Mouse (Mus musculus) bone marrow, adult 2 months (tissue): ENCODE measurements around the gene Ap2b1.

Source experiments
- CTCF ChIP-seq: fragments of 200-500 bp; IDR thresholded peaks from 2 replicates; pipeline ENCODE4 v1.5.1; 2011; ENCODE audit warnings: low read length, control low read depth; ENCODE audit not compliant: control insufficient read depth, insufficient read depth
- POLR2A ChIP-seq: fragments of 200-500 bp; IDR thresholded peaks from 2 replicates; pipeline ENCODE4 v1.6.1; 2011; ENCODE audit warnings: low read depth, mild to moderate bottlenecking, control low read depth, low read length, borderline replicate concordance; ENCODE audit not compliant: control insufficient read depth

- no peak for TF ChIP-seq CTCF
- no peak for TF ChIP-seq POLR2A
These were observed 111.0 kb downstream of the Ap2b1 start for GRCm38 (mm10) chr11:83409792-83410291.
